Mouse (Mus musculus): ENCODE measurements around the gene Apod.

DNA sequence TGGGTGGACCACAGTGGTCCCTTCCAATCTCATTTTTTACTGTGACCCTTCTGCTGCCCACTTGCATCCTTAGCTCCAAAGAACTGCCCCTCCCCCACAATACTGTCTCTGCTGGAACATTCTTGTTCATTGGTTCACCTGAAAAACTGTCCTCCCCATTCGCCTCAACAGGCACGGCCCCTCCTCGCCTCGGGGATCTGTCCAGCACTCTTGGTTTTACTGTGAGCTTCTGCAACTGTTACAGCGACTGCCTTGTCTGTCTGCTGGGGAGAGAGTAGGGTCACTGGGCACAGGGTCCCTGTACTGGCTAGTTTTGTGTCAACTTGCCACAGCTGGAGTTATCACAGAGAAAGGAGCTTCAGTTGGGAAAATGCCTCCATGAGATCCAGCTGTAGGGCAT, 24.7 kb upstream of the Apod start:
- no peak for TF ChIP-seq GATA1 (IDR thresholded peaks at IDR 0.05; ENCODE audit: borderline replicate concordance, low read length)
- no peak for TF ChIP-seq FLI1 (IDR thresholded peaks at IDR 0.05; ENCODE audit: low read length)
